In the genomic region with DNA sequence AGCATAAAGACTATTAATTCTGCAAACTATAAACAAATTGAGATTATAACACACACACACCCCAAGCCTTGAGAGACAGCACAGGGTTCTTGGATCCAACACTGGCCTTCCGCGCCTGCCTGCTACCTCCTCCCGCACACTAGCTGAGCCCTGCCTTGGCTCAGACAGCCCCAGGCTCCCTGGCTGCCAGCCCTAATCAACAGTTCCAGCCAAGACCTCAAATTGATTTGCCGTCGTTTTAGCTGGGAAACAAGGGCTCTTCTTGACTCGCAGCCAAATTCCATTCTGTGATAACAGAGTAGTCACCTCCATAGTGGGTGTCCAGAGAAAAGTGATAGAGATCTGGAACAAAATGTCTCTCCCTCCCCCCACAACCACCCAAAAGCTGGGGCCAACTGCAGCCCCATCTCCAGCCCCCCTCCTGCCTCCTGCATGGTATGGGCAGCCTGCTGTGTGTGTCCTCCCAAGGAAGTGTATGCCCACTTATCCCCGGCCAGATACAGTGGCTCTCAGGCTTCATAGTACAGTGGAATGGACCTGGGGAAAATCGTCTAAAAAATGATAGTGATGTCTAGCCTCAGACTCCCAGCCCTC, we compare ENCODE assay signal across 8 mouse cellular contexts. TPM values are rescaled to one million over a fixed set of nuclear protein-coding genes. Genes with fewer than 3 reads are reported as not detected.
DNase-seq lines count a peak whose midpoint lies in the region; ATAC-seq and TF ChIP-seq lines count a peak whose summit lies in the region.

No protein-coding gene starts in this region.

- H3K4me3 ChIP-seq in forebrain, embryonic 11.5 days (ENCODE audit: low read depth, low read length), result no peak overlapping the region
- no peak overlapping the region for H3K4me3 ChIP-seq in forebrain, embryonic 10.5 days
- no peak overlapping the region for H3K4me3 ChIP-seq in lung, postnatal 0 days (ENCODE audit: low read depth, low read length)
- H3K4me3 ChIP-seq in forebrain, embryonic 13.5 days, result no peak overlapping the region
- no peak overlapping the region for H3K4me3 ChIP-seq in neural tube, embryonic 15.5 days (replicated peaks)

- DNase-seq in forebrain, embryonic 11.5 days (ENCODE audit: low spot score), result peak; percentile 48
- no peak for DNase-seq in forebrain, embryonic 10.5 days (ENCODE audit: extremely low spot score, low spot score)
- peak; percentile 22 for DNase-seq in lung, postnatal 10 days
- DNase-seq in lung, postnatal 0 days (ENCODE audit: low spot score), result no peak
- DNase-seq in gastrocnemius, postnatal 25 days, result no peak
- no peak for DNase-seq in layer of hippocampus, postnatal 36 days

- H3K36me3 ChIP-seq in forebrain, embryonic 11.5 days (ENCODE audit: control insufficient read depth, insufficient read depth, low read length), result no peaks in the 10 kb centered on the region
- no peaks in the 10 kb centered on the region for H3K36me3 ChIP-seq in forebrain, embryonic 10.5 days (replicated peaks)
- H3K36me3 ChIP-seq in lung, postnatal 0 days (ENCODE audit: insufficient read depth, low read length), result no peaks in the 10 kb centered on the region
- H3K36me3 ChIP-seq in forebrain, embryonic 13.5 days (ENCODE audit: poor library complexity, severe bottlenecking), result no peaks in the 10 kb centered on the region
- H3K36me3 ChIP-seq in neural tube, embryonic 15.5 days, result no peaks in the 10 kb centered on the region

- ATAC-seq in forebrain, embryonic 11.5 days (replicated peaks; ENCODE audit: low FRiP score), result no peak
- no peak; the same call in 1 of the 2 replicates for ATAC-seq in lung, postnatal 0 days
- peak; percentile 81 for ATAC-seq in forebrain, embryonic 13.5 days
- peak; percentile 69 for ATAC-seq in neural tube, embryonic 15.5 days (ENCODE audit: low FRiP score)

- H3K4me1 ChIP-seq in forebrain, embryonic 11.5 days (replicated peaks; ENCODE audit: control insufficient read depth, insufficient read depth, low read length), result no peaks in the 10 kb centered on the region; the same call in 1 of the 2 replicates
- H3K4me1 ChIP-seq in forebrain, embryonic 10.5 days, result peaks cover 9% of the 10 kb centered on the region; the same call in 1 of the 2 replicates
- no peaks in the 10 kb centered on the region for H3K4me1 ChIP-seq in lung, postnatal 0 days (ENCODE audit: insufficient read depth, low read depth, low read length)
- peaks cover 60% of the 10 kb centered on the region for H3K4me1 ChIP-seq in forebrain, embryonic 13.5 days
- peaks cover 38% of the 10 kb centered on the region for H3K4me1 ChIP-seq in neural tube, embryonic 15.5 days

- no peak overlapping the region for H3K27ac ChIP-seq in forebrain, embryonic 11.5 days (ENCODE audit: low read depth, low read length)
- no peak overlapping the region for H3K27ac ChIP-seq in forebrain, embryonic 10.5 days
- no peak overlapping the region for H3K27ac ChIP-seq in lung, postnatal 0 days (ENCODE audit: low read length)
- H3K27ac ChIP-seq in forebrain, embryonic 13.5 days, result peak overlapping the region; percentile 83
- H3K27ac ChIP-seq in neural tube, embryonic 15.5 days (replicated peaks), result peak overlapping the region; percentile 71

- no peak for TF ChIP-seq CTCF in lung, postnatal 0 days (IDR thresholded peaks at IDR 0.05)

- H3K9me3 ChIP-seq in forebrain, embryonic 11.5 days (ENCODE audit: control insufficient read depth, low read length), result no peaks in the 10 kb centered on the region; the same call in 1 of the 2 replicates
- H3K9me3 ChIP-seq in forebrain, embryonic 10.5 days, result no peaks in the 10 kb centered on the region
- H3K9me3 ChIP-seq in lung, postnatal 0 days (ENCODE audit: low read length), result no peaks in the 10 kb centered on the region
- no peaks in the 10 kb centered on the region for H3K9me3 ChIP-seq in forebrain, embryonic 13.5 days (replicated peaks)
- H3K9me3 ChIP-seq in neural tube, embryonic 15.5 days (replicated peaks), result no peaks in the 10 kb centered on the region

- WGBS in forebrain, embryonic 11.5 days, result 75% methylated on average over 8 of the region's 8 CpGs
- WGBS in forebrain, embryonic 10.5 days, result 77% methylated on average over 8 of the region's 8 CpGs
- WGBS in lung, postnatal 0 days, result 19% methylated on average over 8 of the region's 8 CpGs
- 40% methylated on average over 8 of the region's 8 CpGs for WGBS in forebrain, embryonic 13.5 days
- 43% methylated on average over 8 of the region's 8 CpGs for WGBS in neural tube, embryonic 15.5 days

- no peak for TF ChIP-seq EP300 in lung, postnatal 0 days (IDR thresholded peaks at IDR 0.05)

- H3K9ac ChIP-seq in forebrain, embryonic 11.5 days (ENCODE audit: low read length), result no peak overlapping the region
- H3K9ac ChIP-seq in lung, postnatal 0 days (replicated peaks; ENCODE audit: low read depth), result no peak overlapping the region
- H3K9ac ChIP-seq in forebrain, embryonic 13.5 days, result no peak overlapping the region
- H3K9ac ChIP-seq in neural tube, embryonic 15.5 days (replicated peaks), result no peak overlapping the region

- H3K27me3 ChIP-seq in forebrain, embryonic 11.5 days (ENCODE audit: control insufficient read depth, insufficient read depth, low read length), result no peaks in the 10 kb centered on the region
- no peaks in the 10 kb centered on the region for H3K27me3 ChIP-seq in forebrain, embryonic 10.5 days (ENCODE audit: poor library complexity, severe bottlenecking)
- H3K27me3 ChIP-seq in lung, postnatal 0 days (replicated peaks; ENCODE audit: insufficient read depth, low read length), result no peaks in the 10 kb centered on the region
- H3K27me3 ChIP-seq in forebrain, embryonic 13.5 days, result no peaks in the 10 kb centered on the region
- no peaks in the 10 kb centered on the region for H3K27me3 ChIP-seq in neural tube, embryonic 15.5 days (replicated peaks)

- H3K4me2 ChIP-seq in forebrain, embryonic 11.5 days (ENCODE audit: low read depth, low read length, severe bottlenecking), result no peak overlapping the region
- H3K4me2 ChIP-seq in lung, postnatal 0 days (replicated peaks; ENCODE audit: low read depth, low read length), result no peak overlapping the region
- H3K4me2 ChIP-seq in forebrain, embryonic 13.5 days, result no peak overlapping the region
- H3K4me2 ChIP-seq in neural tube, embryonic 15.5 days, result no peak overlapping the region

RNA-seq across cellular contexts. Expression of a gene that starts 18.9 kb away (rescaled TPM):
- 11.8 and 13.3 TPM in 2 replicates for polyA plus RNA-seq in forebrain, embryonic 11.5 days (2014; fragmentation: Nextera tagmentation; extraction: Ambion mirVana)
- 5.5 TPM in 2 replicates for polyA plus RNA-seq in forebrain, embryonic 10.5 days (2016; fragmentation: Nextera tagmentation; extraction: Ambion mirVana)
- polyA plus RNA-seq in lung, postnatal 0 days (2015; fragmentation: Nextera tagmentation; extraction: Ambion mirVana), result 3.0 and 3.1 TPM in 2 replicates
- polyA plus RNA-seq in forebrain, embryonic 13.5 days (2015; fragmentation: Nextera tagmentation; extraction: Ambion mirVana), result 20.0 and 22.8 TPM in 2 replicates
- polyA plus RNA-seq in neural tube, embryonic 15.5 days (2015; fragmentation: Nextera tagmentation; extraction: Ambion mirVana), result 19.8 and 20.0 TPM in 2 replicates
- total RNA-seq in gastrocnemius, postnatal 25 days (2021), result 1 to 10 TPM; 1.3 to 1.7 TPM
- 100 to 1,000 TPM; 968 to 982 TPM for total RNA-seq in layer of hippocampus, postnatal 36 days (2021)

Comparison
In these comparisons a context has a peak if more than half of its experiments do, and no peak if none do; other contexts are left out.
1. ATAC-seq: peak in forebrain, embryonic 13.5 days (single experiment) and neural tube, embryonic 15.5 days (single experiment); none in forebrain, embryonic 11.5 days (single experiment) and lung, postnatal 0 days (single experiment).
2. DNase-seq: peak in forebrain, embryonic 11.5 days (single experiment) and lung, postnatal 10 days (single experiment); none in forebrain, embryonic 10.5 days (single experiment), lung, postnatal 0 days (single experiment), gastrocnemius, postnatal 25 days (single experiment) and layer of hippocampus, postnatal 36 days (0 of 2).
3. H3K27ac ChIP-seq: peak in forebrain, embryonic 13.5 days (single experiment) and neural tube, embryonic 15.5 days (single experiment); none in forebrain, embryonic 11.5 days (single experiment), forebrain, embryonic 10.5 days (single experiment) and lung, postnatal 0 days (single experiment).